Mouse (Mus musculus) T-helper 2 cell (primary cell): ENCODE data around the gene Rptor.
"Not testable (repeated sequence)": the region's sequence is repeated elsewhere in the genome, so short reads cannot be mapped to it uniquely, and the experiment has no call there.

Experiments used
- in situ Hi-C: fragments of 300-600 bp; cut with MboI, MseI; formaldehyde crosslinking; loops from one replicate; pipeline ENCODE4 v1.15.1; 2025; ENCODE audit warnings: high pct_unique_total_duplicates

Rptor gene

GRCm38 (mm10) chr11:119650456-119650855 lies 47.8 kb downstream of the Rptor start:
- in situ Hi-C loops: no loop called here

- in situ Hi-C loops: no loop called here
These were observed 50.6 kb downstream of the Rptor start for GRCm38 (mm10) chr11:119653336-119653735.

- in situ Hi-C loops: no loop called here
These were observed 54.8 kb downstream of the Rptor start for GRCm38 (mm10) chr11:119657534-119657933.

- in situ Hi-C loops: no loop called here
These were observed 56.6 kb downstream of the Rptor start for GRCm38 (mm10) chr11:119659296-119659695.

- in situ Hi-C loops: not testable (repeated sequence)
These were observed 58.8 kb downstream of the Rptor start for GRCm38 (mm10) chr11:119661479-119661878.

- in situ Hi-C loops: no loop called here
These were observed 61.2 kb downstream of the Rptor start for GRCm38 (mm10) chr11:119663876-119664275.

GRCm38 (mm10) chr11:119664678-119665307 lies 62.1 kb downstream of the Rptor start:
- in situ Hi-C loops: no loop called here

- in situ Hi-C loops: no loop called here
These were observed 62.6 kb downstream of the Rptor start for GRCm38 (mm10) chr11:119665308-119665702.

- in situ Hi-C loops: no loop called here
These were observed 63.9 kb downstream of the Rptor start for GRCm38 (mm10) chr11:119666567-119667108.

- in situ Hi-C loops: no loop called here
These were observed 68.3 kb downstream of the Rptor start for GRCm38 (mm10) chr11:119670690-119671666.

GRCm38 (mm10) chr11:119672041-119672440 lies 69.3 kb downstream of the Rptor start:
- in situ Hi-C loops: no loop called here

- in situ Hi-C loops: no loop called here
These were observed 70.1 kb downstream of the Rptor start for GRCm38 (mm10) chr11:119672775-119673174.

GRCm38 (mm10) chr11:119674835-119675234 lies 72.1 kb downstream of the Rptor start:
- in situ Hi-C loops: no loop called here

- in situ Hi-C loops: no loop called here
These were observed 72.8 kb downstream of the Rptor start for GRCm38 (mm10) chr11:119675546-119675945.

- in situ Hi-C loops: no loop called here
These were observed 74.2 kb downstream of the Rptor start for GRCm38 (mm10) chr11:119676751-119677411.

GRCm38 (mm10) chr11:119678427-119678826 lies 75.7 kb downstream of the Rptor start:
- in situ Hi-C loops: no loop called here

GRCm38 (mm10) chr11:119680735-119681134 lies 78.0 kb downstream of the Rptor start:
- in situ Hi-C loops: no loop called here

- in situ Hi-C loops: no loop called here
These were observed 79.6 kb downstream of the Rptor start for GRCm38 (mm10) chr11:119682285-119682684.

- in situ Hi-C loops: no loop called here
These were observed 81.1 kb downstream of the Rptor start for GRCm38 (mm10) chr11:119683796-119684195.

GRCm38 (mm10) chr11:119685477-119685876 lies 82.8 kb downstream of the Rptor start:
- in situ Hi-C loops: no loop called here

- in situ Hi-C loops: no loop called here
These were observed 83.4 kb downstream of the Rptor start for GRCm38 (mm10) chr11:119685910-119686659.
